Mouse (Mus musculus) neural tube, embryonic 15.5 days (tissue): ENCODE measurements around the gene Sstr3. TPM values are rescaled to one million over a fixed set of nuclear protein-coding genes. Genes with fewer than 3 reads are reported as not detected.

Experiments used
- ATAC-seq: fragments of 200-750 bp; cut with Nextera tagmentation; 2 replicates; pipeline ENCODE4 v1.8.0; 2017; ENCODE audit warnings: mild to moderate bottlenecking, moderate TSS enrichment, moderate library complexity; ENCODE audit not compliant: low FRiP score
- H3K27ac ChIP-seq: fragments of 300-500 bp; sonication (generic); replicated peaks from 2 replicates; pipeline ENCODE4 v1.5.1; 2015; ENCODE audit warnings: mild to moderate bottlenecking, inconsistent platforms
- H3K27me3 ChIP-seq: fragments of 300-500 bp; sonication (generic); replicated peaks from 2 replicates; pipeline ENCODE4 v1.6.1; 2015; ENCODE audit warnings: inconsistent platforms
- H3K36me3 ChIP-seq: fragments of 300-500 bp; sonication (generic); 2 replicates; pipeline ENCODE4 v1.6.1; 2015; ENCODE audit warnings: inconsistent platforms
- H3K4me1 ChIP-seq: fragments of 300-500 bp; sonication (generic); 2 replicates; pipeline ENCODE4 v1.6.1; 2015; ENCODE audit warnings: inconsistent platforms
- H3K4me2 ChIP-seq: fragments of 300-500 bp; sonication (generic); 2 replicates; pipeline ENCODE4 v1.6.1; 2015; ENCODE audit warnings: inconsistent platforms, mild to moderate bottlenecking, moderate library complexity
- H3K4me3 ChIP-seq: fragments of 300-500 bp; sonication (generic); replicated peaks from 2 replicates; pipeline ENCODE4 v1.5.1; 2015; ENCODE audit warnings: mild to moderate bottlenecking, inconsistent platforms
- H3K9ac ChIP-seq: fragments of 300-500 bp; sonication (generic); replicated peaks from 2 replicates; pipeline ENCODE4 v1.6.1; 2015; ENCODE audit warnings: mild to moderate bottlenecking, inconsistent platforms
- H3K9me3 ChIP-seq: fragments of 300-500 bp; sonication (generic); replicated peaks from 2 replicates; pipeline ENCODE4 v1.6.1; 2016; ENCODE audit warnings: inconsistent platforms
- WGBS: fragments of 180-500 bp; shearing (Covaris S2); methylation state at CpG from one replicate; pipeline ENCODE4 v1.1.7; 2015; ENCODE audit warnings: mixed read lengths; 5-methylcytosine and 5-hydroxymethylcytosine counted together
- polyA plus RNA-seq: library from polyadenylated mRNA; unstranded; fragments of >200 nt; fragmentation: Nextera tagmentation; extraction: Ambion mirVana; gene quantifications from 2 replicates; pipeline ENCODE4 v1.2.1, GENCODE M21; 2015

The Sstr3 gene
- polyA plus RNA-seq, 1 experiment from 2014 or later = 0.50 TPM

DNA sequence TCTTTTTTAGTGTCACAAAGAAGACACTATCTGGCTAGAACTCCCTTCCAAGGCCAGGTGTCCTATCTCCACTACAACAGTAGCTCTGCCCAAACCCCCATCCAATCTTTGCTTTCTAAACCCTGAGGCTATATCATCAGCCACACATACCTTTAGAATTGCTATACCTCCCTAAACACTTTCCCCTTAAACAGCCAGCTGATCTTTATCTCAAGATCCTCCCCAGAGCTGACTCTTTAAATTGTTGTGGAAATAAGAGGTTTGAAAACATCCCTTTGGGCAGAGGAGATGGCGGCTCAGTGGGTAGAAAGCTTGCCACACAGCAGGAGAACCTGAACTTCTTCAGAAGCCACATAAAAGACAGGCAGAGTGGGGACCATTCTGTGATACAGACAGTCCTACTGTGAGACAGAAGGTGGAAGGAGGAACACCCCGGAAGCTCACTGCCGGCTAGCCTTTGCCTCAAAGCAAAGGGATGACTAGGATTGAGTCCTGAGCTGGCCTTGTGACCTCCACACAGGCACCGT, 31.9 kb upstream of the Sstr3 start:
- no peak overlapping the region for H3K4me2 ChIP-seq
- no peaks in the 10 kb centered on the region for H3K27me3 ChIP-seq
- H3K9me3 ChIP-seq = no peaks in the 10 kb centered on the region
- no peak overlapping the region for H3K4me3 ChIP-seq
- no peak for ATAC-seq
- no peak overlapping the region for H3K9ac ChIP-seq
- no peaks in the 10 kb centered on the region for H3K36me3 ChIP-seq
- 63% methylated on average over 4 of the region's 4 CpGs for WGBS
- no peak overlapping the region for H3K27ac ChIP-seq
- H3K4me1 ChIP-seq = peaks cover 20% of the 10 kb centered on the region

GRCm38 (mm10) chr15:78572658-78573397, 28.3 kb upstream of the Sstr3 start, which contains the start of gene Rac2:
Gene Rac2, minus strand, starts transcription at chr15:78572783.
- Histone ChIP-seq H3K27ac (no peak within 1 kb of the TSS), H3K36me3 (no peaks in the 10 kb centered on the region), H3K4me3 (no peak within 1 kb of the TSS), H3K4me1 (no peaks in the 10 kb centered on the region), H3K4me2 (no peak within 1 kb of the TSS), H3K27me3 (no peaks in the 10 kb centered on the region), H3K9ac (no peak within 1 kb of the TSS), H3K9me3 (no peaks in the 10 kb centered on the region)
- 82% methylated on average over 8 of the region's 8 CpGs for WGBS
- ATAC-seq = no peak

GRCm38 (mm10) chr15:78572270-78572600, 27.8 kb upstream of the Sstr3 start:
- 94% methylated on average over 5 of the region's 5 CpGs for WGBS
- no peak overlapping the region for H3K27ac ChIP-seq
- no peak for ATAC-seq

DNA sequence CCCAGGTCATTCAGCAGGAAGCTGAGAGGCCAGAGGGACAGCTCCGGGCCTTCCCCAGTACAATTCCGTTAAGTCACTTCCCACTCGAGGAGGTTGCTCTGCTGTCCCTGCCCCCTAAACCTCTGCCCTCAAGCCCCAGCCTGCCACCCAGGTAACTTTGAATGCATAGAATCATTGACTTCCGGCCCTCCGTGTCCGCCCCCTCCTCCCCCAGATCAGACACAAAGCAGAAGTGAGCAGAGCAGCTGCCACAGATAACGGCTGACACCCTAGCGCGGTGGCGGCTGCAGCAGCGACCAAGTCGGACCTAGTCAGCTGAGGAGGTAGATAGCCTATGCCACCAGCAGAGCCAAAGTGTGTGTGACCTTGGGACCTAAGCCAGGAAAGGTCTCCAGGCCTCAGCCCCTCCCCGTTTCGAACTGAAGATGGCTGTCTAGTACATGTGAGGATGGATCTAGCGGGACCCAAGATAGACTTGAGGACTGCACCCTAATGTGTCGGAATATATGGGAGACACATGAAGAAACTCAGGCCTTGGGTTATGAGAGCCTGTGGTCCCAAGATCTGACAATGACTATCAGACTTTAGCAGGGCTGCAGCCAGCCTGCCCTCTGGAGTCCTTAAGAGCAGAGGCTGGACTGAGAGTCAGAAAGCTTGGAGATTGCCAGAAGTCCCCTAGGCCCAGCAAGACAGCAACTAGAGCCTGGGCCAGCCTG, 27.2 kb upstream of the Sstr3 start:
- no peak overlapping the region for H3K4me2 ChIP-seq
- WGBS = 71% methylated on average over 16 of the region's 16 CpGs
- H3K9me3 ChIP-seq = no peaks in the 10 kb centered on the region
- no peaks in the 10 kb centered on the region for H3K27me3 ChIP-seq
- no peak overlapping the region for H3K9ac ChIP-seq
- H3K36me3 ChIP-seq = no peaks in the 10 kb centered on the region
- no peak overlapping the region for H3K27ac ChIP-seq
- no peaks in the 10 kb centered on the region for H3K4me1 ChIP-seq
- ATAC-seq = no peak
- H3K4me3 ChIP-seq = no peak overlapping the region

More at GRCm38 (mm10) chr15:78572270-78572600, 27.8 kb upstream of the Sstr3 start:
- Histone ChIP-seq H3K4me2 (no peak overlapping the region), H3K9me3 (no peaks in the 10 kb centered on the region), H3K27me3 (no peaks in the 10 kb centered on the region), H3K4me3 (no peak overlapping the region), H3K4me1 (no peaks in the 10 kb centered on the region), H3K9ac (no peak overlapping the region), H3K36me3 (no peaks in the 10 kb centered on the region)

DNA sequence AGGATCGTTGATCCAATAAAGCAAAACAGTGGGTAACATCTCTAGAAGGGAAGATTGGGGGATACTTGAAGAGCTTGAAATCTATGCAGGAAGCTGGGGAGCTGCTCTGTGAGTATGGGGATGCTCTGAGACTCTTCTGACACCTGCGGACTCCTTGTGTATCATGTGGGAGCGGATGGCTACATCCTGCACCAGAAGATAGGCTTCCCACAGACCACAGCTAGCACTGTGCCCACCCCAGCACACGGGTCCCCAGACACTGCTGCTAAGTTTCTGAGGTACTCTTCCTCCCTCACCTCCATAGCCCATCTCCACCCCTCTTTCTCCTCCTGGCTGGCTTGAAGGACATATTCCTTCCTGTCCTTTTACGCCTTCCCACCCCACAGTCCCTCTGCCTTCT, 25.7 kb upstream of the Sstr3 start:
- H3K9me3 ChIP-seq = no peaks in the 10 kb centered on the region
- H3K4me2 ChIP-seq = no peak overlapping the region
- H3K9ac ChIP-seq = no peak overlapping the region
- H3K4me3 ChIP-seq = no peak overlapping the region
- no peak overlapping the region for H3K27ac ChIP-seq
- ATAC-seq = no peak
- no peaks in the 10 kb centered on the region for H3K4me1 ChIP-seq
- H3K36me3 ChIP-seq = no peaks in the 10 kb centered on the region
- no peaks in the 10 kb centered on the region for H3K27me3 ChIP-seq
- WGBS = 91% methylated on average over 5 of the region's 5 CpGs

- no peak overlapping the region for H3K27ac ChIP-seq
- no peak overlapping the region for H3K4me3 ChIP-seq
- no peaks in the 10 kb centered on the region for H3K9me3 ChIP-seq
- ATAC-seq = no peak
- no peaks in the 10 kb centered on the region for H3K27me3 ChIP-seq
- no peak overlapping the region for H3K9ac ChIP-seq
- no peak overlapping the region for H3K4me2 ChIP-seq
- WGBS = 70% methylated on average over 9 of the region's 9 CpGs
- no peaks in the 10 kb centered on the region for H3K4me1 ChIP-seq
- H3K36me3 ChIP-seq = no peaks in the 10 kb centered on the region
Measured at GRCm38 (mm10) chr15:78567608-78568120, 23.2 kb upstream of the Sstr3 start.

DNA sequence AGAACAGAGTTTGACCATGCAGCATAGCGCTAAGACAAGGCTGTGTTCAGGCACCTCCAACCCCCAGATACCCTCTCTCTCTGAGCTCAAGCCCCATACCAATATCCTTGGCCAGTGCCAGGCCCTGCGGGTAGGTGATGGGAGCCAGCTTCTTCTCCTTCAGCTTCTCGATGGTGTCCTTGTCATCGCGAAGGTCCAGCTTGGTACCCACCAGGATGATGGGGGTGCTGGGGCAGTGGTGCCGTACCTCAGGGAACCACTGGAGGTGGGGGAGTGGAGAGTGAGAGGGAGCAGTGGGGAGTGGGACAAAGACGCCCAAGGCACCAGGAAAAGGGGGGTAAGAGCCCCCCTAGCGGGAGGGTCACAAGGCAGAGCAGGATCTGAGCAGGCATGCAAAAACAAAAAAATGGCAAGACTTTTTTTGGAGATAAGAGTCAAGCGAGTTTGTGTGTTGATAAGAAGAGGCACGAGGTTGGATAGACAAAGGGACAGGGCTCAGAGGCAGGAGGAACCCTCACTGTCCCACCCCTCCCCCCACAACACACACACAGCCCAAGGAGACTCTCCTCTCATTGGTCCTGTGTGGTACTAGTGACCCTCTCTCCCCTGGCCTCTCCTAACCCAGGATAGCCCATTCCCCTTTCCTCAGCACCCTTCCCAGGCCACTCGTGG, 20.4 kb upstream of the Sstr3 start:
- Histone ChIP-seq H3K27me3 (no peaks in the 10 kb centered on the region), H3K4me2 (no peak overlapping the region), H3K9me3 (no peaks in the 10 kb centered on the region), H3K4me1 (no peaks in the 10 kb centered on the region), H3K36me3 (no peaks in the 10 kb centered on the region), H3K27ac (no peak overlapping the region), H3K4me3 (no peak overlapping the region), H3K9ac (no peak overlapping the region)
- no peak for ATAC-seq
- 77% methylated on average over 11 of the region's 11 CpGs for WGBS

DNA sequence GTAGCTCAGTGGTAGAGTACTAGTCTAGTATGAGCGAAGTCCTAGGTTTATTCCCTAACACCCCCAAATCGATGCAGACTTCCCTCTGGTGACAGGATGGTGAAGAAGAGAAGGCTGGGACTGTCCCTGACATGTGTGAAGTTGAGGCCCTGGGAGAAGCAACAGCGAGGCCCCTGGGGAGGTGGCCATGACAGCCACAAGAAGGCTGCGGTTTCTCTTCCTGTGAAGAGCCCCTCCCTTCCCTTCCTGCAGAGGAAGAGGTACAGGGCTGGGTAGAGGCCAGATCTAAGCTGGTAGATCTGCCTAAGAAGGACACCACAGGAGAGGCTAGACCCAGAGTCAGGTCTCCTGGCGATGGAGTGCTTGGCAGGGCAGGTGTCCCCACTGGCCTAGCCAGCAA, 19.5 kb upstream of the Sstr3 start:
- no peak overlapping the region for H3K9ac ChIP-seq
- no peaks in the 10 kb centered on the region for H3K36me3 ChIP-seq
- H3K4me2 ChIP-seq = no peak overlapping the region
- H3K4me1 ChIP-seq = no peaks in the 10 kb centered on the region
- H3K4me3 ChIP-seq = no peak overlapping the region
- ATAC-seq = no peak
- H3K27ac ChIP-seq = no peak overlapping the region
- H3K9me3 ChIP-seq = no peaks in the 10 kb centered on the region
- no peaks in the 10 kb centered on the region for H3K27me3 ChIP-seq
- WGBS = 87% methylated on average over 5 of the region's 5 CpGs

DNA sequence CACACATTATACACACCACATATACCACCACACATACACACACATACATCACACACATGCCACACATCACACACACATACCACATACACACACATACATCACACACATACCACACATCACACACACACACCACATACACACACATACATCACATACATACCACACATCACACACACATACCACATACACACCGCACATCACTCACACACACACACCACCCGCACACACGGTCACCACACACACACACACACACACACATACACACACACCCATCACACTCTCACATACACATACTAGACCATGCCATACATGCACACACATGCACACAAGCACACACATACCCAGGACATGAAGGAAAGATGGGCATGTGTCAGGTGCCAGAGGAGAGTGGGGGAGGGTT, 18.9 kb upstream of the Sstr3 start:
- Histone ChIP-seq H3K27me3 (no peaks in the 10 kb centered on the region), H3K27ac (no peak overlapping the region), H3K4me2 (no peak overlapping the region), H3K9ac (0 out of 2 replicates have a peak overlapping the region, but pooled peaks have one; percentile 14), H3K9me3 (no peaks in the 10 kb centered on the region), H3K4me3 (no peak overlapping the region), H3K36me3 (no peaks in the 10 kb centered on the region), H3K4me1 (no peaks in the 10 kb centered on the region)
- 93% methylated on average over 3 of the region's 3 CpGs for WGBS
- ATAC-seq = no peak

DNA sequence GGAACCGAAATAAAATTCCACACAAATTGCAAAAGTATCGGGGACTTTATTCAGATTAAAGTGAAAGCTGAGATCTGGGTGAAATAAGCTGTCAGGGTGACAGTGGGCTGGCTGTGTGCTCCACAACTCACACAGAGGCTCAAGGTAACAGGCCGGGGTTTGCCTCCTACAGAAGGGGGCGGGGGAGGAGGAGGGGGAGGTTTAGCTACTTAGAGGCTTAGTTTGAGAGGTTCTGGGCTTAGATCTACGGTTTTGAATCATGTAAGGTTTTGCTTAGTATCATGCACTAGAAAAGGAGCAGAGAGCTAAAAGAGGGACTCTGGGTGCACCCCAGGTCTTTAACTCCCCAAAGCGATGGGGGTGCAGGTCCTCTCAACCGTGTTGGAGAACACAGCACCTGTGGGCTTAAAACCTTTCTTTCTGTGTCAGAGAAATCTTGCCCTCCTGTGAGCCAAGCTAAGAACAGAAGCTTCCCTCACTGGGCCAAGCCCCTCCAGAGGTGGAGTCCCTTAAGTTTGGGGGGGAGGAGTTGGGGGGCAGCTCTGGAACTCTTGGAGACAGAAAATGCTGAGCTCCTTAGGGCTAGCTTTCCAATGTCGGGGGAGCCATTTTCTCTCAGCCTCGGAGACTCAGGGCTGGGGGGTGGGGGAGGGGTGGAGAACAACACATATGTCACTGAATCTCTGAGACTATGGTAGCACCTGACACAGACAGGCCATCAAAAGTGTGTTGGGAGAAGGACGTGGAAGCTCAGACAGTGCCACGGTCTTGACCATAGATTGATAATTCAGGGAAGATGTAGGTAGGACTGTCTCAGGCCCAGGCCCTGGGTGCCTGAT, 14.9 kb upstream of the Sstr3 start:
- no peak for ATAC-seq
- Histone ChIP-seq H3K4me3 (no peak overlapping the region), H3K4me2 (no peak overlapping the region), H3K4me1 (no peaks in the 10 kb centered on the region), H3K27ac (no peak overlapping the region), H3K9me3 (no peaks in the 10 kb centered on the region), H3K36me3 (no peaks in the 10 kb centered on the region), H3K27me3 (no peaks in the 10 kb centered on the region), H3K9ac (no peak overlapping the region)
- 69% methylated on average over 11 of the region's 11 CpGs for WGBS
